Mouse (Mus musculus) liver, embryonic 15.5 days (tissue): Measurements from ENCODE around the gene Chst14. TPM values are rescaled to one million over a fixed set of nuclear protein-coding genes. Genes with fewer than 3 reads are reported as not detected.

Source experiments
- ATAC-seq: fragments of 200-750 bp; cut with Nextera tagmentation; 2 replicates; pipeline ENCODE4 v1.8.0; 2017; ENCODE audit warnings: moderate number of reproducible peaks, mild to moderate bottlenecking, moderate library complexity; ENCODE audit not compliant: insufficient read depth
- H3K27ac ChIP-seq: fragments of 300-500 bp; sonication (generic); replicated peaks from 2 replicates; pipeline ENCODE4 v1.5.1; 2015; ENCODE audit warnings: mild to moderate bottlenecking, inconsistent platforms
- H3K27me3 ChIP-seq: fragments of 300-500 bp; sonication (generic); 2 replicates; pipeline ENCODE4 v1.6.1; 2015; ENCODE audit warnings: mild to moderate bottlenecking, inconsistent platforms
- H3K36me3 ChIP-seq: fragments of 300-500 bp; sonication (generic); replicated peaks from 2 replicates; pipeline ENCODE4 v1.6.1; 2015; ENCODE audit warnings: moderate library complexity, mild to moderate bottlenecking, inconsistent platforms
- H3K4me1 ChIP-seq: fragments of 300-500 bp; sonication (generic); replicated peaks from 2 replicates; pipeline ENCODE4 v1.6.1; 2015; ENCODE audit warnings: inconsistent platforms
- H3K4me2 ChIP-seq: fragments of 300-500 bp; sonication (generic); 2 replicates; pipeline ENCODE4 v1.6.1; 2015; ENCODE audit warnings: moderate library complexity, mild to moderate bottlenecking, inconsistent platforms
- H3K4me3 ChIP-seq: fragments of 300-500 bp; sonication (generic); replicated peaks from 2 replicates; pipeline ENCODE4 v1.5.1; 2015; ENCODE audit warnings: mild to moderate bottlenecking, inconsistent platforms
- H3K9ac ChIP-seq: fragments of 300-500 bp; sonication (generic); 2 replicates; pipeline ENCODE4 v1.6.1; 2015; ENCODE audit warnings: moderate library complexity, mild to moderate bottlenecking, inconsistent platforms
- H3K9me3 ChIP-seq: fragments of 300-500 bp; sonication (generic); replicated peaks from 2 replicates; pipeline ENCODE4 v1.6.1; 2016; ENCODE audit warnings: inconsistent platforms
- WGBS: fragments of 180-500 bp; shearing (Covaris S2); methylation state at CpG from one replicate; pipeline ENCODE4 v1.1.7; 2015; ENCODE audit warnings: mixed read lengths; ENCODE audit not compliant: insufficient replicate concordance; 5-methylcytosine and 5-hydroxymethylcytosine counted together
- polyA plus RNA-seq: library from polyadenylated mRNA; unstranded; fragments of >200 nt; fragmentation: Nextera tagmentation; extraction: Ambion mirVana; gene quantifications from 2 replicates; pipeline ENCODE4 v1.2.1, GENCODE M21; 2015

The Chst14 gene
- polyA plus RNA-seq, 1 experiment from 2014 or later: 4.5 TPM

GRCm38 (mm10) chr2:118941341-118941740 is 15.0 kb downstream of the Chst14 start:
- H3K4me1 ChIP-seq: peaks cover 9% of the 10 kb centered on the region
- no peak overlapping the region for H3K9ac ChIP-seq
- 61% methylated on average over 7 of the region's 7 CpGs for WGBS
- H3K4me2 ChIP-seq: no peak overlapping the region
- H3K9me3 ChIP-seq: no peaks in the 10 kb centered on the region
- ATAC-seq: no peak
- peaks cover 8% of the 10 kb centered on the region; the same call in 1 of the 2 replicates for H3K27me3 ChIP-seq
- no peaks in the 10 kb centered on the region for H3K36me3 ChIP-seq
- no peak overlapping the region for H3K4me3 ChIP-seq
- no peak overlapping the region for H3K27ac ChIP-seq

- Histone ChIP-seq H3K27ac (no peak overlapping the region), H3K27me3 (peaks cover 8% of the 10 kb centered on the region; the same call in 1 of the 2 replicates), H3K9me3 (no peaks in the 10 kb centered on the region), H3K9ac (no peak overlapping the region), H3K4me2 (no peak overlapping the region), H3K4me1 (peaks cover 6% of the 10 kb centered on the region; the same call in 1 of the 2 replicates), H3K4me3 (no peak overlapping the region), H3K36me3 (no peaks in the 10 kb centered on the region)
- 57% methylated on average over 6 of the region's 6 CpGs for WGBS
- peak; percentile 49; the same call in 1 of the 2 replicates for ATAC-seq
Observed at GRCm38 (mm10) chr2:118943232-118943631, 16.9 kb downstream of the Chst14 start.

- H3K9ac ChIP-seq: no peak overlapping the region
Observed at GRCm38 (mm10) chr2:118948818-118949217, 22.5 kb downstream of the Chst14 start.

GRCm38 (mm10) chr2:118949699-118950098 is 23.4 kb downstream of the Chst14 start:
- Histone ChIP-seq H3K4me3 (no peak overlapping the region), H3K27me3 (no peaks in the 10 kb centered on the region), H3K4me1 (peaks cover 25% of the 10 kb centered on the region), H3K9ac (no peak overlapping the region), H3K4me2 (peak overlapping the region; percentile 44), H3K9me3 (no peaks in the 10 kb centered on the region), H3K27ac (no peak overlapping the region), H3K36me3 (no peaks in the 10 kb centered on the region)
- 26% methylated on average over 3 of the region's 3 CpGs for WGBS
- no peak for ATAC-seq

More at GRCm38 (mm10) chr2:118948818-118949217, 22.5 kb downstream of the Chst14 start:
- Histone ChIP-seq H3K4me1 (peaks cover 25% of the 10 kb centered on the region), H3K4me3 (no peak overlapping the region), H3K27ac (no peak overlapping the region), H3K4me2 (no peak overlapping the region), H3K27me3 (no peaks in the 10 kb centered on the region), H3K9me3 (no peaks in the 10 kb centered on the region), H3K36me3 (no peaks in the 10 kb centered on the region)
- WGBS: 60% methylated on average over 4 of the region's 4 CpGs
- no peak for ATAC-seq

- no peak overlapping the region for H3K4me3 ChIP-seq
- no peak overlapping the region for H3K4me2 ChIP-seq
- ATAC-seq: no peak
- H3K4me1 ChIP-seq: peaks cover 23% of the 10 kb centered on the region
- H3K36me3 ChIP-seq: no peaks in the 10 kb centered on the region
- 71% methylated on average over 5 of the region's 5 CpGs for WGBS
- no peaks in the 10 kb centered on the region for H3K9me3 ChIP-seq
- H3K27ac ChIP-seq: no peak overlapping the region
- H3K9ac ChIP-seq: no peak overlapping the region
- no peaks in the 10 kb centered on the region for H3K27me3 ChIP-seq
Observed at GRCm38 (mm10) chr2:118956497-118956896, 30.2 kb downstream of the Chst14 start.

GRCm38 (mm10) chr2:118959644-118960043 is 33.3 kb downstream of the Chst14 start:
- H3K9ac ChIP-seq: 0 out of 2 replicates have a peak overlapping the region, but pooled peaks have one; percentile 11
- H3K4me2 ChIP-seq: no peak overlapping the region
- H3K4me1 ChIP-seq: peaks cover 51% of the 10 kb centered on the region
- no peaks in the 10 kb centered on the region for H3K9me3 ChIP-seq
- ATAC-seq: no peak
- H3K36me3 ChIP-seq: no peaks in the 10 kb centered on the region
- H3K4me3 ChIP-seq: no peak overlapping the region
- peak overlapping the region; percentile 16 for H3K27ac ChIP-seq
- no peaks in the 10 kb centered on the region for H3K27me3 ChIP-seq
- 3% methylated on average over 2 of the region's 2 CpGs for WGBS

- no peak overlapping the region for H3K4me2 ChIP-seq
- no peak overlapping the region for H3K9ac ChIP-seq
- H3K36me3 ChIP-seq: no peaks in the 10 kb centered on the region
- H3K9me3 ChIP-seq: no peaks in the 10 kb centered on the region
- H3K4me1 ChIP-seq: peaks cover 56% of the 10 kb centered on the region
- 42% methylated on average over 2 of the region's 2 CpGs for WGBS
- H3K27ac ChIP-seq: peak overlapping the region; percentile 85
- H3K4me3 ChIP-seq: no peak overlapping the region
- no peak for ATAC-seq
- no peaks in the 10 kb centered on the region for H3K27me3 ChIP-seq
Observed at GRCm38 (mm10) chr2:118960413-118960812, 34.1 kb downstream of the Chst14 start.

GRCm38 (mm10) chr2:118961546-118961945 is 35.2 kb downstream of the Chst14 start:
- Histone ChIP-seq H3K4me3 (no peak overlapping the region), H3K27me3 (no peaks in the 10 kb centered on the region), H3K36me3 (no peaks in the 10 kb centered on the region), H3K4me2 (no peak overlapping the region), H3K4me1 (peaks cover 56% of the 10 kb centered on the region), H3K9me3 (no peaks in the 10 kb centered on the region), H3K9ac (no peak overlapping the region), H3K27ac (peak overlapping the region; percentile 85; the same call in 1 of the 2 replicates)
- ATAC-seq: no peak
- 42% methylated on average over 2 of the region's 2 CpGs for WGBS

- no peak overlapping the region for H3K9ac ChIP-seq
- H3K27ac ChIP-seq: peak overlapping the region; percentile 85
- H3K9me3 ChIP-seq: no peaks in the 10 kb centered on the region
- WGBS: 26% methylated on average over 9 of the region's 9 CpGs
- peak overlapping the region; percentile 51 for H3K4me2 ChIP-seq
- H3K4me3 ChIP-seq: no peak overlapping the region; the same call in 1 of the 2 replicates
- H3K4me1 ChIP-seq: peaks cover 59% of the 10 kb centered on the region
- ATAC-seq: peak; percentile 82
- H3K27me3 ChIP-seq: no peaks in the 10 kb centered on the region
- no peaks in the 10 kb centered on the region for H3K36me3 ChIP-seq
Observed at GRCm38 (mm10) chr2:118963007-118963675, 36.8 kb downstream of the Chst14 start.

- 34% methylated on average over 7 of the region's 7 CpGs for WGBS
- Histone ChIP-seq H3K27ac (peak overlapping the region; percentile 85), H3K4me3 (no peak overlapping the region; the same call in 1 of the 2 replicates), H3K4me1 (peaks cover 59% of the 10 kb centered on the region), H3K4me2 (peak overlapping the region; percentile 51), H3K9me3 (no peaks in the 10 kb centered on the region), H3K36me3 (no peaks in the 10 kb centered on the region), H3K9ac (no peak overlapping the region), H3K27me3 (no peaks in the 10 kb centered on the region)
- peak; percentile 93 for ATAC-seq
Observed at GRCm38 (mm10) chr2:118963676-118964012, 37.3 kb downstream of the Chst14 start.

GRCm38 (mm10) chr2:118969585-118970147 is 43.4 kb downstream of the Chst14 start:
- Histone ChIP-seq H3K4me1 (peaks cover 39% of the 10 kb centered on the region), H3K9ac (no peak overlapping the region), H3K4me2 (no peak overlapping the region), H3K27me3 (peaks cover 17% of the 10 kb centered on the region), H3K27ac (peak overlapping the region; percentile 38; the same call in 1 of the 2 replicates), H3K4me3 (no peak overlapping the region), H3K9me3 (no peaks in the 10 kb centered on the region), H3K36me3 (no peaks in the 10 kb centered on the region)
- ATAC-seq: no peak
- 52% methylated on average over 11 of the region's 11 CpGs for WGBS
